Mouse (Mus musculus) brain, embryonic 18.5 days (tissue): Measurements from ENCODE around the gene Rhbdl1.
A peak's percentile ranks its signal among the peaks of the same experiment; 100 is the strongest.

Experiments used
- DNase-seq: peaks from one replicate; pipeline ENCODE4 v3.0.0-alpha.2; 2012; ENCODE audit warnings: low read depth, low spot score

Rhbdl1 gene

DNA sequence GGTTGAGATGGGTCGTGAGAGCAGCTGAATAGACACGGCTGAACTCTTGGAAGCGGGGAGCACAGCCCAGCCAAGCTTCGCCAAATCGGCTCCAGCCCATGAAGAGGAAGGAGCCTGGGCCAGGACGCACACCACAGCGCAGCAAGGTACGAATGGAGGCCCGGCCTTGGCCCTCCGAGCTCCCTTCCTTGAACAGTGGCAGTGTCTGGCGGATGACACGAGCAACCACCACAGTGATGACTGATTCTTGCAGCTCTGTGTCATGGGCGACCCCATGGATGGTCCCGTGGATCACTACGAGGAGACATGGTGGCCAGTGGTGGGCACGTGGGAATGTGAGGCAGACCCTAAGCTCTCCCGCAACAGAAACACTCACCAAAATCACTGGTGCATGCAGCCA lies 42.1 kb downstream of the Rhbdl1 start:
- no peak for DNase-seq

DNA sequence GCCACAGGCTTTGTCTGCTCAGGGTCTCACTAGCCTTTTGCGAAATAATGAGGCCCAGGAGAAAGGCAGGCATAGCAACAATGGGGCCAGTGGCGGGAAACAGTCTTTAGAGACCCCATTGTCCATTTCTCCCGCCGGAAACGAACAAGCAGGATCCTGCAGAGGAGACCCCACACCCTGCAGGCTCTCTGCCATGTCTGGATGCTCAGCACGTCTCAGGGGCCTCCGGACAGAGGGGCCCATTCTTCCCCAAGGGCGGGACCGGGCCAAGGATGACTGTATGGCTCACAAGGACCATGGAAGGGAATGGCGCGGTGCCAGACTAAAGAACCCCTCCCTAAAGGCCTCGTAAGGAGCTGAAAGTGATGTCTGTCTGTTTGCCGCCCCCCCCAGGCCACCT lies 42.9 kb downstream of the Rhbdl1 start:
- DNase-seq, result no peak

DNA sequence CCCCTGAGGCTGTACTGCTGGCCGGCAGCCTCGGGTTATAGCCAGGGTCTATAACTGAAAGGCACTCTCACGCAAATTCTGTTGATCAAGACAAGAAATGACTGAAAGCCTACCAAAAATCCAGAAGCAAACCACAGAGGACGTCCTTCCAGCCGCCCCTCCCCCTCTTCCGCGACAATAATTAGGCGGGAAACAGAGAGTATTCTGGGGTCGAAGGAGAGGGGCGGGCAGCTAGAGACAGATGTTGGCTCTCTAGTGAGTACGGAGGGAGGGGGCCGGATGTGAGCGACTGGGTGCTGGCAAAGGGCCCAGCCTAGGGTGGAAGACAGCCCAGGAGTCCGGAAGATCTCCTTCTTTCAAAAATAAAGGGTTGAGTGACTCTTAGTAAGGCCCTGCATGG lies 44.5 kb downstream of the Rhbdl1 start, which contains the start of gene Fam173a:
TSS of gene Fam173a (minus strand) at position 287 of the 400 bp plus-strand sequence.
- DNase-seq, result no peak

DNA sequence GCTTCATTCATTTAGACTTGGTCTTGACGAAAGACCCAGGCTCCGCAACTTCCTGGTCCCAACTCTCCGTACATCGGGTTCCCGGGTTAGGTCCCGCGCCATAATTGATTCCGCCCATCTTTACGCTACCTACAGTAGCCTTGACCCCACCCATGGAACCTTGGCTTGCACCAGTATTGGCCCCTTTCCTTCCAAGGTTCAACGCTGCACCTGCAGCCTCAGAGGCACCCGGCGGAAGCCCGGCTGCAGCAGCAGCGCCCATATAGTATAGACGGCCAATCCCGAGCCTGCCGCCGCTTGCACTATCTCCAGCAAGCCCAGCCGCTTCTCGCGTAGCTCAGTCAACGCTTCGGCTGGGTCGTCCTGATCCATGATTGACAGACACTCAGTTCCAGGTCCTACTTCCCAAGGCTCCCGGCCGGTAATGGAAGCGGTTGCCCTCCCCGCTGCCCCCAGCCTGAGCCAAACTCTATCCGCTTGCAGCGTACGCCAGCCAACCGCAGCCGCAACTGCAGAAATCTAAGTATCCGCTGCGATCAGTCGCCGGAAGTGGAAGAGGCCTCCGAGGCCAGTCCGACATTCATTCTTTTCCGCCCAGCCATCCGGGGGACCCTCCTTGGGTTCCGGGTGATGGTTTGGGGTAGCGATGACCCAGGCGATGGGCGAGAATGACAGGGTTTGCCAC lies 45.1 kb downstream of the Rhbdl1 start:
- no peak for DNase-seq

DNA sequence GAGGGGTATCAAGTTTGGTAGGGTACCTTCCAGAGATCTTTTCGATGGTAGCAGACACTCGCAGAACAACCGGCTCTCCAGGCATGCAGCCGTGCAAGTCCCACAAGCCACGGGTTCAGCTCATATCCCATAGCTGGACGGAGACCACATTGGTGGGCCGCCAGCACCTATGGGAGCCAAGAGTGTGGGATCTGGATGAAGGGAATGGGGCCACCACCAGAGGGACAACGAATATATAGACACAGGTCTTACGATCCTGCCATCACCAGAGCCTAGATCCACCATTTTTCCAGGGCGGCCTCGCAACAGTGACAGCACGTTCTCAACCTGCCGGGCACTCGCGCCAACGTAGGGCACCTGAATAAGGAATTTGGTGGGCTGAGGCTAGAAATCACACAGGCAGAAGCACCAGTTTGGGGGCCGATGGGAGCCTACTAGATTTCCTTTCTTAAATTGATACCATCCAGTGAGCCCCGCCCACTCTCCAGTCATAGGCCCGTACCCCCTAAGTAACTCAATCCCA lies 45.7 kb downstream of the Rhbdl1 start:
- no peak for DNase-seq

DNA sequence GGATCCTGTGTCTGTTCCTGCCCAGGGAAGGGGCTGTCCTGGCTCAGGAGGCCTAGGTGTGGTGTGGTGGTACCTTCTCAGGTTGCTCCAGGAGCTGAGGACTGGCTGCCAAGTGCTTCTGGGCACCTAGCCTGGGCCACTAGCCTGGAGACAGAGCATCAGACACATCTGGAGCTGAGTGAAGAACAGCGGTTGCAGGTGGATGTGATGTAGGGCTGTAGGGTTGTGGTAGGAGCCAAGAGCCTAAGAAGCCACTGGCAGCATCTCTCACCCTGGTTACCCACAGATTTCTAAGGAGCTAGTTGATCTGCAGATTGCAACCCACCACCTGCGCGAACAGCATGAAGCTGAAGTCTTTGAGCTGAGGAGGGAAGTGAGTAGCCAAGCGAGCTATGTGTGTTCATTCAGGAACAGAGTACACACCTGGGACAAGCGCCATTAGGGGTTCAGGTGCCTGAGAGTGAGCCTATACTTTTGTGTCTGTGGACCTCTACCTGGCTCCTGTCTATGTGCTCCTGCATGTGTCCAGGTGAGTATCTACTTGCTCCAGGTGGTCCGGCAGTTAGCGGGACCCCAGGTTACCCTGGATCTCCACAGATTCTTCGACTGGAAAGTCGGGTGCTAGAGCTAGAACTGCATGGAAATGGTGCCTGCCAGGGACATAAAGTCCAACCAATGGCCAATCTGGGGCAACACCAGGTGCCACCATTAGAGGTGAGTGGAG lies 50.2 kb downstream of the Rhbdl1 start:
- no peak for DNase-seq

DNA sequence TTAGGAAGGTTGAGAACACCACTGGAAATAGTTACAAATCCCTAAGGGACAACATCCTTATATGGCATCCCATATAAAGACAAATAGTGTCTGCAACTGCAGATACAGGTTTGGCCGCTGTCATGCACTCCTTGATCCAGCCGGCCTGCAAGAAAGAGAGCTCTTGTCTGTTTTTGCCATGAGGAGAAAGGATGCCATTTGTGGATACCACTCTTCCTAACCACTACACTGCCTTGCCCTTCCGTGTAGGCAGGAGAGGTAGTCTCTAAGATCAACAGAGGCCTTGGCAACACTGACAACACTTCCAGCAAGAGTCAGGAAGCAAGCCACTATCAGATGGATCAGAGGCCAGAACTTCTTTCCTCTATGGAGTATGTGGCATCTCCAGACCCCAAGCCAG lies 50.8 kb downstream of the Rhbdl1 start, which contains the start of gene Ccdc78:
TSS of gene Ccdc78 (plus strand) at position 301 of the 400 bp plus-strand sequence.
- DNase-seq, result no peak

DNA sequence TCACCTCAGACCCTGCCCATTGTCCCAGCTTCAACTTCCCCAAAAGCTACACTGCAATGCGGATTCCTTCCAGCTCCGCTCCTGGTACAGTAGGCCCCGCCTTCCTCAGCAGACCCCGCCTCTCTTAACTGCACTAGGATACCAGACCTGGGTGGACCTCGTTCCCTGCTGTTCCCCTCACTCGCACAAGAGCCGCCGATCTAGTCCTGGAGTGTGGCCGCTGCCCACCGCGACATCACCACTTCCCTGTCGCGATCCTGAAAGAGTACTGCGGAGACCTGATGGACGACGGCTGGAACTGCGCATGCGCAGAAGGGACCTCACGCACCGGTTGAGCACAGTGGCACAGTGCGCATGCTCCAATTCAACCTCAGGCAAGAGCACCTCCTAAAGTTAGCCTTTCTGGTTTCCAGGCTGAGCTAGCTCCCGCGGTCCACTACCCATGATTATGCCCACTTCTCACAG lies 51.8 kb downstream of the Rhbdl1 start, which contains the start of gene Haghl:
TSS of gene Haghl (minus strand) at position 393 of the 465 bp plus-strand sequence.
- DNase-seq, result peak; percentile 85
